Mouse (Mus musculus): ENCODE measurements at regions not wholly inside any gene's neighbourhood (a gene's known extent, or its start where the extent isn't known, plus 50 kb on each side); places are given as distances from the start of the nearest gene placed in this dataset.

GRCm38 (mm10) chr6:112093300-112093699 is 180.3 kb upstream of the Lmcd1 start:
- DNase-seq (ENCODE audit: extremely low spot score in 1 of 2, low spot score in 1 of 2), result peak in 1 of 2 experiments; percentile 8

DNA sequence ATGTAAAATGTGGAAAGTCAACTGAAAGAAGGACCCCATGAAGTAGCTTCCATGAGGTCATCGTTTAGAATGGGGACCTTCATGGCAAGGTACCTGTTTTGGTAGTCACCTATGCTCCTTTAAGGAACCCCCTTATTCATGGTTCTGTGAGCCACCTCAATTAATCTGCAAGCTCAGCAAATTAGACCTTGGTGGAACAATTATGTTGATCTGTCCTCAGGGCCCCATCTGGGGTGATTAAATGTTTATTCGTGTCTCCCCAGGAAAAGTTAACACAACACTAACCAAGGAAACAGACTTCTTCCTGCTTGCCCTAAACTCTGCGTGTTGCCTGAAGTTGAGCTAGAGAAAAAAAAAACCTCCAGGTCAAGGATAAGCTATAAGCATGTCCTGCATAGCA is 175.9 kb upstream of the Lmcd1 start:
- DNase-seq (ENCODE audit: extremely low spot score in 1 of 2, low spot score in 1 of 2), result no peak

DNA sequence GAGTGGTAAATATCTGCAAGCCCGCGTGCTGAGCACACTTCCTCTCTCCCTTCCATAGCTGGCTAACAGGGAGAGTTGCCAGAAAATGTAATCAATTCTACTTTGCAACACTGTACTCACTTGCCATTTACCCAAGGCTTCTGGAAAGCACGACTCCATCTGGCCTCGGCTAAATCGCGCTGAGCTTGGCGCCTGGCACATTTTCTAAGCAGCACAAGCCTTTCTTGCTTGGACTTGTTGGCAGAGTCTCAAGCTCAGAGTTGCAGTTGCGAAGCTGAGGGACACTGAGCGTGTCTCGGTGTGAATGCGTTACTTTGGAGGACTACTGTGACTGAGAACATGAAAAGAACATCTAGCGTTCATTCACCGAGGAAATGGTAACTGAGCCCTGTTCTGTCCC is 164.9 kb upstream of the Lmcd1 start:
- DNase-seq (ENCODE audit: extremely low spot score in 1 of 2, low spot score in 1 of 2), result peak; percentile 25 to 29

DNA sequence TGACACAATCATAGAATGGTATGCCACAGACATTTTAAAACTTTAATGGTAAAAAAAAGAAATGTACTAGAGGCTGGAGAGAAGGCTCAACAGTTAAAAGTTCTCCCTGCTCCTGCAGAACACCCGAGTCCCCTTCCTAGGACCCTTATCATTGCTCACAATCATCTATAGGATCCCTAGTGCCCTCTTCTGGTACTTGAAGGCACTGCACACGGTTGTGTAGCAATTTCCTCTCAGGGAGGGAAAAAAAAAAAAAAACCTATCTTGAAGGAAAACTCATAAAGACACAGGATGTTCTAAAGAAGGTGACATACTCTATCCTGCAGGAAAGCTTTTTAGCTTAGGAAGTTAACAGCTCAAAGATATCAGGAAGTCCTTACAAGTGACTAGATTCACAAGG is 154.4 kb upstream of the Lmcd1 start:
- no peak for DNase-seq (ENCODE audit: extremely low spot score in 1 of 2, low spot score in 1 of 2)

- peak in 1 of 2 experiments; percentile 22 for DNase-seq (ENCODE audit: extremely low spot score in 1 of 2, low spot score in 1 of 2)
Observed at GRCm38 (mm10) chr6:112133522-112133921, 140.0 kb upstream of the Lmcd1 start.

DNA sequence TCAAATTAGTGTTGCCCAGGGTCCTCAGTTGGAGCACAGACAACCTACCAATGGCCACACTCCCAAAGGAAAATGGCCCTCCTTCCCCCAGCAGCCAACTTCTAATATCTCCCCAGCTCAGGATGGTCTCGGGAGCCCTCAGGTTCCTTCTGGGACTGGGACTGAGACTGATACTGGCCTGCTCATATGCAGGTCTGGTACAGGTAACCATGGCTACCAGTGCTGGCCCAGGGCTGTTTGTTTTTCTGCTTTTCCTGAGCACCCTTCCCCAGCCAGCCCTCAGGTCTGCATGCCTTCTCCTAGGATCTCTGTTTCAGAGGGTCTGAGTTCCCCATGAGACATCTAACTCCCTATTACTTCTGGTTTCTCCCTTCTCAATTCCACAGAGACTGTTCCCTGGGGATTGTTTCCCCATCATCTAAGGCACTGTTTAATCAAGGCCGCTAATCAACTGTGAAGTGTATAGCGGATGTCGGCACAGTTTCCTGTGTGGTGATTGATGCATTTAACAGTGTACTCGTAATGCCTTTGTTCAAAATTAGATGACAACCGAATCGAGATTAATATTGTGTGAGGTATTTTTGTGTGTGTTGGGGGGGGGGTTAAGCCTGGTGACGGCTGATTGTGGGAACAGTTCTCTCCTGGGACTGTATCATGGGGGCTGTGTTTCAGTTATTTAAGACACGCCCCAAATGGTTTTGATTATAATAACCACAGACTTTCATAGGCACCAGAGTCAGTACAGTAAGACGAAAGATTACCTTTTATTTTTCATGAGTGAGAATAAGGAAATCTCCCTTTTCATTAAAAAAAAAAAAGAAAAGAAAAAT is 120.8 kb upstream of the Lmcd1 start:
- no peak for DNase-seq (ENCODE audit: extremely low spot score in 1 of 2, low spot score in 1 of 2)

GRCm38 (mm10) chr6:112167487-112167886 is 106.1 kb upstream of the Lmcd1 start:
- DNase-seq (ENCODE audit: extremely low spot score in 1 of 2, low spot score in 1 of 2), result no peak

DNA sequence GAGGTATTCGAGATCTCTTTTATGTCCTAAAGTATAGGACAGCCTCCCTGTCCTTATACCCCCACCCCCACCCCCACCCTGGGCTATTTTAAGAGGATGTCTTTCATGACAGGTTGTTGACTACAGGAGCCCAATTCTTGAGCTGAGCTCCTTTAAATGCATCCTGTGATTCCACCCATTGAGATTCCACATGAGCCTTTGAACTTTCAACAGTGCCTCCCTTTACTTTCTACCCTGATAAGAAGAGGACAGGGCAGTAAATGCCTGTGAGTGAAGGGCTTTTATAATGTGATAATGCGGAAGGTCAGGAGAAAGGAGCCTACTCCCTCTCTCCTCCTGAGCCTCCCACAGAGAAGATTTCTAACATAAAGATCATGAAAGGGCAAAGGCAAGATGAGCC is 97.2 kb upstream of the Lmcd1 start:
- no peak for DNase-seq (ENCODE audit: extremely low spot score in 1 of 2, low spot score in 1 of 2)

- DNase-seq (ENCODE audit: extremely low spot score in 1 of 2, low spot score in 1 of 2), result no peak
Observed at GRCm38 (mm10) chr6:112187636-112188035, 85.9 kb upstream of the Lmcd1 start.

DNA sequence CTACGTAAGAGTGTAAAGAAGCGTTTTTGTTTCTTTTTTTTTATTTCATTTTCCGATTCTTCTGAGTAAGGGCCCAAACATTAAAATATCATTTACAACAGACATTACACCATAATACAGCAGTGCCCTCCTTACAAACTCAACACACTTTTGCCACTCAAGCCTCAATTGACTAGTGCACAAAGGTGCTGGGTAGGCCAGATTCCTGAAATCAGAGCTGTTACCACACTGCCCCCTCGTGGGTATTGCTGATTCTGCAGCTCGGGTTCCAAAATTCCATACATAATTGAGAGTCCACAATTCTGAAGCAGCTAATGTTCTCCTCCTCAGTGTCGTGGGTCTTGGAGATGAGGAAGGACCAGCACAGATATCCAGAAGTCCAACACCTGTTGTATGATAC is 82.5 kb upstream of the Lmcd1 start:
- DNase-seq (ENCODE audit: extremely low spot score in 1 of 2, low spot score in 1 of 2), result peak; percentile 80 to 88

- DNase-seq (ENCODE audit: extremely low spot score in 1 of 2, low spot score in 1 of 2), result peak; percentile 67 to 87
Observed at GRCm38 (mm10) chr6:112197445-112197844, 76.1 kb upstream of the Lmcd1 start.

GRCm38 (mm10) chr6:112199241-112199640 is 74.3 kb upstream of the Lmcd1 start:
- no peak for DNase-seq (ENCODE audit: extremely low spot score in 1 of 2, low spot score in 1 of 2)

DNA sequence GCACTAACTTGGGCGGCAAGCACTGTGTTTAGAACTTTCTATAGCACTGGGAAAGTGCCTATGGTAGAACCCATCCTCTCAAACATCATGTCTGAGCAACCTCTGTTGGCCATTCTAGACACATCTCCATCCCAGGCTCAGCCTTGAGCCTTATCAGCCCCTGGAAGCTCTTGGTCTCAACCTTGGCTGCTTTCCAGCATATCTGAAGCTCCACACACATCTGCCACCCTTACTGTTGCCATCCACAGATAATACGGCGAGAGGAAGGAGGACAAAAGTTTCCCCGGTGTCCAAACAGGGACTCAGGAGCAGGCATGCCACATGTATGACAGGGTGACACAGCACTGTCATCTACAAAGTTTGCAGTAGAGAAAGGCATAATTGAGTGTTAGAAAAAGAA is 71.4 kb upstream of the Lmcd1 start:
- no peak for DNase-seq (ENCODE audit: extremely low spot score in 1 of 2, low spot score in 1 of 2)

GRCm38 (mm10) chr6:112203321-112203720 is 70.2 kb upstream of the Lmcd1 start:
- DNase-seq (ENCODE audit: extremely low spot score in 1 of 2, low spot score in 1 of 2), result no peak

DNA sequence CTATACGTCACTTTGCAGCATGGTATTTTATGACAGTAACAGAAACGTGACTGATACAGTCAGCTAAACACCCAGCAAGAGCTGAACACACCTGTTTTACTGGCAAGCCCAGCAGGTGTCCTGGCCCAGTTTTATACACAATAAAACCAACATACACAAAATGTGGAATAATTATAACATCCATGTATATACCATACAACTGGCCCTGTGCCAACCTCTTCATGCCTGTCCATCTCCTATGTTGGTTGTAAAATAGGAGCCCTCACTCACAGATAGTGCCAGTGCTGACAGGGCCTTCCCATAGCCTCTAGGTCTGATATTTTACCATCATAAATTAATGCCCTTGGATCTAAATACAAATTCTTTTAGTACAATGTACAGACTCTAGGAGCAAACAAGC is 68.6 kb upstream of the Lmcd1 start:
- DNase-seq (ENCODE audit: extremely low spot score in 1 of 2, low spot score in 1 of 2), result no peak

DNA sequence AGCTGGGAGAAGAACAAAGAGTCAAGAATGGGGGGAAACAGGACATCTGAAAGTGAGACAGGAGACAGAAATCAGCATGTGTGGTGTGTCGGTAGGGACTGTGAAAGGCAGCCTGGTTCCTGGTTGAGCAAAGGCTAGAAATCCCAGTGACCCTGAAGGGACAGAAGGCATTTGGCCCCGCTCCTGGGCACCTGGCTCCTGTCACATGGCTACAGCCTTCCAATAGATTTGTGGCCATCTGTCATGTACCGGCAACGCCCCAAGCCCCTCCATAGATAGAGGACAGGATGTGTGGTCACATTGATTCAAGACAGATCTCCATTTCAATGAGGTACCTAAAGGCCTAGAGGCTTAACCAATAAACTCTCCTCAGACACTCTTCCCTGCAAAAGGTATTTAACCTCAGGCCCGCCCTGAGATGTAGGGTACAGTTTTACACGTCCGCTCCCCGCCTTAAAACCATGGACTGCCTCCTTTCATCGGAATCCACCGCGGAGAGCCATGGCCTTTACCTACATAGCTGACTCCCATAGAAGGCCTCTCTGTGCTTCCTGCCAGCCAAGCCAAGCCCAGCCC is 68.0 kb upstream of the Lmcd1 start:
- DNase-seq (ENCODE audit: extremely low spot score in 1 of 2, low spot score in 1 of 2), result no peak

- DNase-seq (ENCODE audit: extremely low spot score in 1 of 2, low spot score in 1 of 2), result no peak
Observed at GRCm38 (mm10) chr6:112207229-112207628, 66.3 kb upstream of the Lmcd1 start.

GRCm38 (mm10) chr6:112210238-112210950 is 63.2 kb upstream of the Lmcd1 start:
- no peak for DNase-seq (ENCODE audit: extremely low spot score in 1 of 2, low spot score in 1 of 2)

DNA sequence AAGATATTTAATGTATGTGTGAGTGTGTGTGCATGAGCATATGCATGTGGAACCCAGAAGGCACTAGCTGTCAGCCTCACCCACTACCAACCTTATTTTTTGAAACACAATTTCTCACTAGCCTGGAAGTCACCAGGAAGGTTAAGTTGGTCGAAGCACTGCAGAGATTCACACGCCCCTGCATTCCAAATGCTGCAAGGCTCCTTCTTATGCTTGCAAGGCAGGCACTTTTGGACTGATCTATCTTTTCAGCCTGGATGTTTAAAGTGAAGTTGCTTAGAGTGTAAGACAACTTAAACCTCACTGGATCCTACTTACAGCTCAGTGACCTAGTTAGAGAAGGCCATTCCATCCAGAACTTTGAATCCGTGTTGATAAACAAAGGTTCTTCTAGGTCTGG is 56.7 kb upstream of the Lmcd1 start:
- DNase-seq (ENCODE audit: extremely low spot score in 1 of 2, low spot score in 1 of 2), result no peak

DNA sequence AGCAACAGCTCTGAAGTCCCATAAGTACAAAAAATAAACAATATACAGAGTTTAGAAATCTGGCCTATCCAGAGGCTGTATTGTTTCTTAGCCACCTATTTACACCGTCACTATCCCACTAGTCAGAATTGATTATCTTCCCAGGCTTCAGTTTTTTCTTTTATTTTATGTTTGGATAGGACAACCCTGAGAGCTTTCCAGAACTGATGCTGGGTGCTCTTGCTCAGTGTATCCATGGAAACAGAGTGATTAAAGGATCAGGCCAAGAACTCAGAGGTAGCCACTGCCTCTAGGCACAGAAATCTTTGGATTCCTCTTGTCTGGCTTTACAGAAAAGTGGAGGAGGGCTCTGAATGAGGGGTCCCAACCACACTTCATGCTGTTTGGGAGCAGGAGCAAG is 55.3 kb upstream of the Lmcd1 start:
- DNase-seq (ENCODE audit: extremely low spot score in 1 of 2, low spot score in 1 of 2), result no peak

GRCm38 (mm10) chr6:112219641-112220040 is 53.9 kb upstream of the Lmcd1 start:
- DNase-seq (ENCODE audit: extremely low spot score in 1 of 2, low spot score in 1 of 2), result no peak

DNA sequence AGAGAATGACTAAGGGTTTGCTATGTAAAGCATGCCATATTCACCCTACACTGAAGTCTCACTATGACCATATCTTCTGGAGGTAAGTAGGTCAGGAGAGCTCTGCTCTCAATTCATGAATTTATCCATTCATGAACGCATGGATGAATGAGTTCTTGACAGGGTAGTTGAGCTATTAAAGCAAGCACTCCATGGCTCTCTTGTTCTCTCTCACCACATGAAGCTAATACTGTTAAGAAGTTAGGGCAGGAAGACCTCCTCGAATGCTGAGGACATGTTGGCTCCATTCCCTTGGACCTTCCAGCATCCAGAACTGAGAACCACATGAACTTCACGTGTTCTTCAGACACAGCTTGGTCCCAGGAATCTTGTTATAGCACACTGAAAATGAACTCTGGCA is 53.4 kb upstream of the Lmcd1 start:
- no peak for DNase-seq (ENCODE audit: extremely low spot score in 1 of 2, low spot score in 1 of 2)
